ENCODE assay signal across 25 mouse cellular contexts in genomic region chr13:20237615-20238014, GRCm38 (mm10).
A peak's percentile ranks its signal among the peaks of the same experiment; 100 is the strongest.
DNase-seq lines count a peak whose midpoint lies in the region; ATAC-seq and TF ChIP-seq lines count a peak whose summit lies in the region.
"Had no signal": no experiment of that assay in that cellular context is flagged by ENCODE, and none has a peak within 500 bp of the region (broad histone marks: within the 10 kb centered on the region; RNA-seq: fewer than 3 reads in every experiment).

No protein-coding gene starts in this region.

- H3K27me3 ChIP-seq in heart, postnatal 0 days (ENCODE audit: control insufficient read depth, insufficient read depth, low read length) = no peaks in the 10 kb centered on the region
- H3K27me3 ChIP-seq in heart, embryonic 10.5 days (ENCODE audit: insufficient read depth, poor library complexity, severe bottlenecking) = no peaks in the 10 kb centered on the region
- H3K27me3 ChIP-seq in limb, embryonic 13.5 days = no peaks in the 10 kb centered on the region
- H3K27me3 ChIP-seq in limb, embryonic 10.5 days (ENCODE audit: low read depth, poor library complexity, severe bottlenecking) = no peaks in the 10 kb centered on the region
- H3K27me3 ChIP-seq: embryonic facial prominence, embryonic 13.5 days; forebrain, embryonic 15.5 days; liver, embryonic 12.5 days; neural tube, embryonic 12.5 days had no signal

- no peak overlapping the region for H3K4me2 ChIP-seq in heart, postnatal 0 days (ENCODE audit: low read depth, low read length)
- H3K4me2 ChIP-seq in limb, embryonic 13.5 days (replicated peaks) = no peak overlapping the region
- H3K4me2 ChIP-seq: embryonic facial prominence, embryonic 13.5 days; forebrain, embryonic 15.5 days; hindbrain, embryonic 14.5 days; liver, embryonic 12.5 days; neural tube, embryonic 12.5 days had no signal

- peaks cover 1% of the 10 kb centered on the region; the same call in 1 of the 2 replicates for H3K4me1 ChIP-seq in heart, postnatal 0 days (ENCODE audit: control insufficient read depth, insufficient read depth)
- H3K4me1 ChIP-seq in heart, embryonic 10.5 days = no peaks in the 10 kb centered on the region
- peaks cover 13% of the 10 kb centered on the region for H3K4me1 ChIP-seq in limb, embryonic 13.5 days
- peaks cover 8% of the 10 kb centered on the region; the same call in 1 of the 2 replicates for H3K4me1 ChIP-seq in limb, embryonic 10.5 days
- H3K4me1 ChIP-seq: forebrain, embryonic 10.5 days; forebrain, embryonic 15.5 days; liver, embryonic 12.5 days; midbrain, embryonic 10.5 days; neural tube, embryonic 12.5 days had no signal

- no peak for TF ChIP-seq EP300 in heart, postnatal 0 days (IDR thresholded peaks at IDR 0.05; ENCODE audit: low read depth)

- intact Hi-C loops in heart, postnatal 25 days (cut with DNase I) = no loop called here

- H3K36me3 ChIP-seq in heart, postnatal 0 days (replicated peaks; ENCODE audit: control insufficient read depth, insufficient read depth, low read length) = no peaks in the 10 kb centered on the region
- no peaks in the 10 kb centered on the region for H3K36me3 ChIP-seq in heart, embryonic 10.5 days
- no peaks in the 10 kb centered on the region for H3K36me3 ChIP-seq in limb, embryonic 13.5 days
- no peaks in the 10 kb centered on the region for H3K36me3 ChIP-seq in limb, embryonic 10.5 days
- H3K36me3 ChIP-seq: embryonic facial prominence, embryonic 13.5 days; forebrain, embryonic 10.5 days; forebrain, embryonic 15.5 days; liver, embryonic 12.5 days; midbrain, embryonic 10.5 days; neural tube, embryonic 12.5 days had no signal

- H3K9me3 ChIP-seq in heart, postnatal 0 days (replicated peaks; ENCODE audit: control insufficient read depth, low read length) = no peaks in the 10 kb centered on the region
- no peaks in the 10 kb centered on the region for H3K9me3 ChIP-seq in heart, embryonic 10.5 days
- no peaks in the 10 kb centered on the region for H3K9me3 ChIP-seq in limb, embryonic 13.5 days
- no peaks in the 10 kb centered on the region for H3K9me3 ChIP-seq in limb, embryonic 10.5 days (replicated peaks)
- H3K9me3 ChIP-seq: embryonic facial prominence, embryonic 13.5 days; forebrain, embryonic 10.5 days; forebrain, embryonic 15.5 days; liver, embryonic 12.5 days; midbrain, embryonic 10.5 days; neural tube, embryonic 12.5 days had no signal

- 63% methylated on average over 5 of the region's 5 CpGs for WGBS in heart, postnatal 0 days
- WGBS in heart, embryonic 10.5 days = 65% methylated on average over 5 of the region's 5 CpGs
- WGBS in limb, embryonic 13.5 days = 38% methylated on average over 5 of the region's 5 CpGs
- WGBS in limb, embryonic 10.5 days = 68% methylated on average over 5 of the region's 5 CpGs

- H3K4me3 ChIP-seq in heart, postnatal 0 days (ENCODE audit: low read depth, low read length) = no peak overlapping the region
- H3K4me3 ChIP-seq in heart, embryonic 10.5 days = no peak overlapping the region
- no peak overlapping the region for H3K4me3 ChIP-seq in limb, embryonic 13.5 days
- no peak overlapping the region for H3K4me3 ChIP-seq in limb, embryonic 10.5 days
- H3K4me3 ChIP-seq: embryonic facial prominence, embryonic 13.5 days; forebrain, embryonic 10.5 days; forebrain, embryonic 15.5 days; layer of hippocampus, adult 2 months; left cerebral cortex, adult 2 months; liver, embryonic 12.5 days; midbrain, embryonic 10.5 days; myocyte; neural tube, embryonic 12.5 days had no signal

- TF ChIP-seq CTCF in heart, postnatal 0 days (IDR thresholded peaks at IDR 0.05; ENCODE audit: low read depth) = no peak

- no peak overlapping the region for H3K9ac ChIP-seq in heart, postnatal 0 days (replicated peaks; ENCODE audit: low read depth, low read length)
- no peak overlapping the region for H3K9ac ChIP-seq in limb, embryonic 13.5 days
- H3K9ac ChIP-seq: embryonic facial prominence, embryonic 13.5 days; forebrain, embryonic 15.5 days; hindbrain, embryonic 14.5 days; liver, embryonic 12.5 days; liver, postnatal 0 days; neural tube, embryonic 12.5 days had no signal

- ATAC-seq in heart, postnatal 0 days (ENCODE audit: insufficient read depth, low read depth) = no peak
- ATAC-seq in limb, embryonic 13.5 days (ENCODE audit: low FRiP score, low read depth) = 0 out of 2 replicates have a peak, but pooled peaks have one; percentile 19
- ATAC-seq in CD4-positive, CD25-positive, alpha-beta regulatory T cell, adult 4 months = no peak
- ATAC-seq: forebrain, embryonic 15.5 days; liver, embryonic 12.5 days; liver, postnatal 0 days had no signal

- peak overlapping the region; percentile 66 for H3K27ac ChIP-seq in heart, postnatal 0 days (ENCODE audit: low read depth)
- no peak overlapping the region for H3K27ac ChIP-seq in heart, embryonic 10.5 days
- H3K27ac ChIP-seq in limb, embryonic 13.5 days = no peak overlapping the region
- no peak overlapping the region for H3K27ac ChIP-seq in limb, embryonic 10.5 days
- H3K27ac ChIP-seq: embryonic facial prominence, embryonic 13.5 days; forebrain, embryonic 10.5 days; forebrain, embryonic 15.5 days; hindbrain, embryonic 14.5 days; layer of hippocampus, adult 2 months; left cerebral cortex, adult 2 months; liver, embryonic 12.5 days; midbrain, embryonic 10.5 days; neural tube, embryonic 12.5 days had no signal

- peak; percentile 24 to 45 for DNase-seq in heart, adult 18-20 months
- DNase-seq in heart, postnatal 25 days (ENCODE audit: low spot score) = no peak
- DNase-seq in heart, postnatal 0 days (ENCODE audit: low spot score) = no peak
- no peak for DNase-seq in heart, embryonic 10.5 days (ENCODE audit: low spot score)
- no peak for DNase-seq in limb, embryonic 10.5 days (ENCODE audit: low spot score)
- DNase-seq: adrenal gland, postnatal 25 days; cerebellum, adult 18-20 months; cerebellum, postnatal 10 days; kidney, adult 8-10 months; liver, postnatal 0 days; right cerebral cortex, adult 18-20 months; spleen, adult 18-20 months; thymus, postnatal 14 days had no signal

Comparison
In these comparisons a context has a peak if more than half of its experiments do, and no peak if none do; other contexts are left out.
1. DNase-seq: peak in heart, adult 18-20 months (2 of 2); none in heart, postnatal 25 days (single experiment), heart, postnatal 0 days (single experiment), heart, embryonic 10.5 days (single experiment) and limb, embryonic 10.5 days (single experiment).